7 mouse cellular contexts compared by ENCODE assay signal in genomic region chrX:75673920-75674665, GRCm38 (mm10).
DNase-seq lines count a peak whose midpoint lies in the region; ATAC-seq and TF ChIP-seq lines count a peak whose summit lies in the region.

No protein-coding gene starts in this region.

- H3K27me3 ChIP-seq in embryonic facial prominence, embryonic 10.5 days (replicated peaks; ENCODE audit: low read depth, poor library complexity, severe bottlenecking) = no peaks in the 10 kb centered on the region
- no peaks in the 10 kb centered on the region for H3K27me3 ChIP-seq in intestine, postnatal 0 days (replicated peaks; ENCODE audit: control insufficient read depth, insufficient read depth, low read length)
- no peaks in the 10 kb centered on the region for H3K27me3 ChIP-seq in midbrain, embryonic 12.5 days
- no peaks in the 10 kb centered on the region for H3K27me3 ChIP-seq in small intestine, adult 2 months (ENCODE audit: control insufficient read depth, insufficient read depth, low read length)

- H3K36me3 ChIP-seq in embryonic facial prominence, embryonic 10.5 days (replicated peaks) = no peaks in the 10 kb centered on the region
- no peaks in the 10 kb centered on the region for H3K36me3 ChIP-seq in intestine, postnatal 0 days (ENCODE audit: control insufficient read depth, insufficient read depth)
- H3K36me3 ChIP-seq in midbrain, embryonic 12.5 days = no peaks in the 10 kb centered on the region
- H3K36me3 ChIP-seq in small intestine, adult 2 months (ENCODE audit: control insufficient read depth, insufficient read depth, low read length) = no peaks in the 10 kb centered on the region

- H3K9me3 ChIP-seq in embryonic facial prominence, embryonic 10.5 days = peaks cover 13% of the 10 kb centered on the region; the same call in 1 of the 2 replicates
- no peaks in the 10 kb centered on the region for H3K9me3 ChIP-seq in intestine, postnatal 0 days (ENCODE audit: control insufficient read depth)
- H3K9me3 ChIP-seq in midbrain, embryonic 12.5 days = no peaks in the 10 kb centered on the region

- peak overlapping the region; percentile 46 for H3K4me3 ChIP-seq in embryonic facial prominence, embryonic 10.5 days
- peak overlapping the region; percentile 42 for H3K4me3 ChIP-seq in intestine, postnatal 0 days (ENCODE audit: low read depth, low read length)
- H3K4me3 ChIP-seq in midbrain, embryonic 12.5 days = peak overlapping the region; percentile 25; the same call in 1 of the 2 replicates
- H3K4me3 ChIP-seq in small intestine, adult 2 months (ENCODE audit: low read depth, low read length) = peak overlapping the region; percentile 60

- DNase-seq in adrenal gland, postnatal 10 days = peak; percentile 88
- peak; percentile 89 for DNase-seq in embryonic facial prominence, embryonic 10.5 days (ENCODE audit: low spot score)
- peak; percentile 84 for DNase-seq in gonadal fat pad, adult 2 months (ENCODE audit: low read depth)
- DNase-seq in left cerebral cortex, postnatal 4 days = peak; percentile 92

- peak; percentile 82 for TF ChIP-seq CTCF in intestine, postnatal 0 days (IDR thresholded peaks at IDR 0.05; ENCODE audit: low read depth)
- TF ChIP-seq CTCF in small intestine, adult 2 months (IDR thresholded peaks at IDR 0.05; ENCODE audit: extremely low read depth, insufficient read length, insufficient replicate concordance, low read depth, low read length) = peak; percentile 66; the same call in 1 of the 2 replicates

- no peaks in the 10 kb centered on the region for H3K4me1 ChIP-seq in embryonic facial prominence, embryonic 10.5 days
- H3K4me1 ChIP-seq in intestine, postnatal 0 days (replicated peaks; ENCODE audit: control insufficient read depth, insufficient read depth, low read length) = no peaks in the 10 kb centered on the region
- no peaks in the 10 kb centered on the region for H3K4me1 ChIP-seq in midbrain, embryonic 12.5 days
- no peaks in the 10 kb centered on the region for H3K4me1 ChIP-seq in small intestine, adult 2 months (ENCODE audit: control insufficient read depth, insufficient read depth, insufficient read length, low read length)

- intact Hi-C loops in left cerebral cortex, postnatal 4 days (cut with DNase I) = no loop called here

- peak overlapping the region; percentile 55 for H3K4me2 ChIP-seq in intestine, postnatal 0 days (replicated peaks; ENCODE audit: low read depth)
- peak overlapping the region; percentile 37 for H3K4me2 ChIP-seq in midbrain, embryonic 12.5 days (replicated peaks)

- ATAC-seq in intestine, postnatal 0 days = peak; percentile 97
- ATAC-seq in midbrain, embryonic 12.5 days (ENCODE audit: low FRiP score, low read depth) = peak; percentile 96

- H3K9ac ChIP-seq in intestine, postnatal 0 days (ENCODE audit: low read depth, low read length) = no peak overlapping the region
- H3K9ac ChIP-seq in midbrain, embryonic 12.5 days (replicated peaks) = no peak overlapping the region

- 0 out of 2 replicates have a peak overlapping the region, but pooled peaks have one; percentile 70 for H3K27ac ChIP-seq in embryonic facial prominence, embryonic 10.5 days (replicated peaks)
- H3K27ac ChIP-seq in intestine, postnatal 0 days (ENCODE audit: low read depth, low read length) = no peak overlapping the region
- no peak overlapping the region for H3K27ac ChIP-seq in midbrain, embryonic 12.5 days (replicated peaks)
- no peak overlapping the region for H3K27ac ChIP-seq in small intestine, adult 2 months (ENCODE audit: insufficient read depth, low read depth, low read length)

- 8% methylated on average over 23 of the region's 23 CpGs for WGBS in embryonic facial prominence, embryonic 10.5 days
- WGBS in intestine, postnatal 0 days = 13% methylated on average over 23 of the region's 23 CpGs
- WGBS in midbrain, embryonic 12.5 days = 12% methylated on average over 23 of the region's 23 CpGs
- WGBS in small intestine, adult 2 months = 6% methylated on average over 23 of the region's 23 CpGs

- TF ChIP-seq POLR2A in small intestine, adult 2 months (IDR thresholded peaks at IDR 0.05; ENCODE audit: low read depth, low read length) = no peak
